Mouse (Mus musculus): ENCODE results near the gene Eps15l1.

Eps15l1 gene

DNA sequence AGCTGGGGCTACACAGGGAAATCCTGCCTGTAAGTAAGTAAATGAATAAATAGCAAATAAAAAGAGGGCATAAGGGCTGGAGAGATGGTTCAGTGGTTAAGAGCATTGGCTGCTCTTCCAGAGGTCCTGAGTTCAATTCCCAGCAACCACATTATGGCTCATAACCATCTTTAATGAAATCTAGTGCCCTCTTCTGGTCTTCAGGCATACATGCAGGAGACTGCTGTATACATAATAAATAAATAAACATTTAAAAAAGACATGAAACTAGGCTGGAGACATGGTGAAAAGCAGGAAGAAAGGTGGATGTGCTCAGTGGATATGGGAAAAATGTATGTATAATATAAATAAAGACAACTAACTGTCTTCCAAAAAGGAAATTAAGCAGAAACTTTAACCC, 128.0 kb downstream of the Eps15l1 start:
- no peak for DNase-seq (ENCODE audit: low read depth, low spot score)

DNA sequence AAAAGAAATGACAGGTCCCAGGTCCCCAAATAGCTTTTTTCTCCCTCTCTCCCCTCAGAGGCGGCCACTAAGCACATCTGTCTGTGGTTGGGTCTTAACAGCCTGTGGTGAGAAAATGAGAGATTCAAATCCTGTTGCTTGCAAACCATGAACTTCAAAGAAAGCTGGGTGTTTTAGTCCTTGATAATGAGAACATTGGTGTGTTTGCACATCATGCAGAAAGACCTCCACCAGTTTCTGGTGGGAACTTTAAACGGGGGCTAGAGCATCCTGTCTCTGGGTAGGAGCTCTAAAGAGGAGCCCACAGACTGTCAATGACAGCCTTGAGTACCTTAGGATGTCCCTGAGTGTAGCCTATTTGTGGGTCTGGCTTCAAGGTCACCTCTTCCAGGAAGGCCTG, 130.2 kb downstream of the Eps15l1 start:
- DNase-seq (ENCODE audit: low read depth, low spot score): no peak

All from mesoderm, embryonic 11.5 days (tissue).